Mouse (Mus musculus) WW6 (cell line): ENCODE measurements around the gene Rpa1.
"Not testable (repeated sequence)": the region's sequence is repeated elsewhere in the genome, so short reads cannot be mapped to it uniquely, and the experiment has no call there.

ENCODE experiments used
- DNase-seq: peaks from one replicate; pipeline ENCODE4 v3.0.0-alpha.2; 2013; ENCODE audit warnings: low read depth, low spot score

Rpa1 gene

DNA sequence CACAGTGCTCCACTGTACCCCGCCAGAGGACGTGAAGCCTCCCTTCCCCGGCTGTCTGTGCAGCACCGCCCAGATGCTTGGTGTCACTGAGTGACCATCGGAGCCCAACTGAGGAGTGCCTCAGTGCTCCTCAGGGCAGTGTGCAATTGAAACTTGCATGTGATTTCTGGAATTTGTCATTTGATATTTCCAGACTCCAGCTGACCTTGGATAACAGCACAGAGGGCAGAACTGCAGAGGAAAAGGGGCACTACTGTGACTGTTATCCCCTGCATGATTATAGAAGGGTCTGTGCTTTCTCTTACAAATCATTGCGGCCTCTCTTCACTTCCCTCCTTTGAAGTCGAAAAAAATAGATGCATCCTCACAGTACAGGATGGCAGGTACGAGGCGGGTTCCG, 60.2 kb downstream of the Rpa1 start:
- DNase-seq: no peak

GRCm38 (mm10) chr11:75286868-75287267, 61.3 kb downstream of the Rpa1 start:
- DNase-seq: no peak

DNA sequence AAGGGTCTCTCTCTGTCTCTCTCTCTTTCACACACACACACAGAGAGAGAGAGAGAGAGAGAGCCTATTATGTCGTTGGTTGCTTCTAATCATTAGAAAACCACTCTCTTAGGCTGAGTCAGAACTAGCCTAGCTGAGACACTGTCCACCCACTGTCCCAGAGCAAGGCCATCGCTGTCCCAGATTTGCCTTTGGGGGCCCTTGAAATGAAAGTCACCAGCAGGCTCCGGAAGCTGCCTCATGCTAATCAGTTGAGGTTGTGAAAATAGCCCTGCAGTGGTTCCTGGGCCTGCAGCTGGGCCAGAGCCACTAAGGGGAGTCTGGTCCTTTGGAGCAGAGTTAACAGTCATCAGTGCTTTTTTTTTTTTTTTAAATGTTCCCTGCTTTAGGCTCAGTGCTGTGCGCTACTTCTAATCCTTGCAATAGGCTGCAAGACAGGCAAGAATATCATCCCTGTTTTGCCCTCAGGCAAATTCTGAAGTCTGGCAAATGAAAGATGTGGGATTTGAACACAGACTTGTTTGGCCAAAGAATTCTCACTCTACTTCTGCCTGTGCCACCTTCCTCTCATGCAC, 62.1 kb downstream of the Rpa1 start:
- no peak for DNase-seq

- DNase-seq: not testable (repeated sequence)
Measured at GRCm38 (mm10) chr11:75283784-75284183, 64.3 kb downstream of the Rpa1 start.

DNA sequence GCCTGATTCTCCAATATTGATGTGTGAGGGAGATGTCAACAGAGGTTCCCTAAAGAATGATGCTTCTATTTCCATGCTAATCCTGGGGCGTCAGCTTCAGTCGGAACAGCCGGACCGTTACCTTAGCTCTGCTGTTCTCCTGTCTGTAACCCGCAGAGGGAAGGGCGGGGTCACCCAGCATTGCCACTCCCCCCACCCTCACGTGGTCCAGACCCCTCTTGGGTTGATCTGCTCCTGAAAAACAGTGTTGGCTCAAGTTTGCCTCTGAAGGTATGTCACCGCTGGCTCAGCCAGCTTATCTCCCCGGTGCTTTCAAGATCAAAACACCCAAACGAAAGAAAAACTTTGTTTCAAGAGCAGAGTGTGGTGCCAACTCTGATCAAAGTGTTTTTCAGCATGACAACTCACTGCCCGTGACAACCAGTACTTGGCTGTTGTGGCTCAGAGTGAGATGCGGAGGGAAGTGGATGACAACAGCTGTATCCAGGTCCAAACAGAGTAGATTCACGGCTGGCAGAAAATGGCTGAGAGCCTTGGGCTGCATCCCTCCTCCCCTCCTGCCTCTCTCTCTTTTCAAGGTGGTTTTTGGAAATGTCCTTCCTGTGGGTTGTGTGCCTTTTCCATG, 65.5 kb downstream of the Rpa1 start:
- DNase-seq: peak; percentile 58

DNA sequence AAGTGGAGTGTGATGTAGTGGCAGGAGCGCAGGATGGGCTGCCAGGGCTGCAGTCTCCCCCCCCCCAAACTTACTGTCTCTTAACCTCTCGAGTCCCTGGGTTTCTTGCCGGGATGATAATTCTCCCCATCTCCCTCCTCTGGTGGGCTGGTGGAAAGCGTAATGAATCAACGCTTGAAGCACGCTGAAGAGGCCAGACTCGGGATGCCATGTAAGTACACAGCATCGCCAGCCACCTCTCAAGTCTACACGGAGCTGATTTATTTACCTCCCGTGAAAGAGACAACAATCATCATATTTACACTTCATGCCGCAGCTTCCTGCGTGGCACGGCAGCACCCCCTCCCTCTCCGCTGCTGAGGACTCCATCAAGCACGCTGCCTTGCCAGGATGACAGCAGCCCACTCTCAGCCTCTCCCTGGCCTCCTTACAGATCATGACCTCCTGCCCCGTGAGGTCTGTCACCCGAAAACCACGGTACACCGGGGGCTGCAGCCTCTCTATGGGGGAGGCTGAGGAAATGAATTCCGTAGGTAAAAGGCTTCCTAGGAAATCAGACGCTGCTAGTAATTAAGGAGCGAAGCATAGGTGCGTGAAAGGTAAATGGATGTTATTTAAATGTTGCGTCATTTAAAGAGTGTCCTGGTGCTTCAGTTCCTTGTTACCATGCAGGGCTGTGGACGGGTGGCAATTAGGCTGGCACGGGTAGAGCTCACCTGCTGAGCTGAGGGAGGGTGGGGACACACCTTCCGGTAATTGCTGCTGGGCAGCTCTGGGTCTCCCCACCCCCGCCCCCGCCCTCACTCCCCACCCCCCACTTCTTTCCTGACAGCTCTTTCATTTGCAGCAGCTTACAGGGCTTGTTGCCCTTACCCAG, 66.5 kb downstream of the Rpa1 start:
- no peak for DNase-seq

GRCm38 (mm10) chr11:75280435-75281001, 67.6 kb downstream of the Rpa1 start:
- no peak for DNase-seq

- no peak for DNase-seq
Measured at GRCm38 (mm10) chr11:75280066-75280410, 68.1 kb downstream of the Rpa1 start.

- no peak for DNase-seq
Measured at GRCm38 (mm10) chr11:75279342-75280065, 68.6 kb downstream of the Rpa1 start.

DNA sequence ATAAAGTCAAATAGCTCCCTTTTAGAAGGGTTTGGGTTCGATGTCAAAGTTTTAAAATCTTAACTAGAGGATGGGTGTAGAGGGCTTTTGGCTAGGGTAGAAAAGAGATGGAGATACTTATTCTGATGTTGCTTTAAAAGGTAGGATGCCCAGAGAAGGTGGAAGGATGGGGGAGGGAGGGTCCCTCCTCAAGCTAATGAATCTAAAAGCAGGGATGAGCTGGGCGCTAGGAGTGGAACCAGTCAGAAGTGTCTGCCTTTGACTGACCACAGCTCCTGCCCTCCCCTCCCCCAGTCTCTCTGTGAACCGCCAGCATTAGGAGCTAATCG, 69.1 kb downstream of the Rpa1 start:
- no peak for DNase-seq

DNA sequence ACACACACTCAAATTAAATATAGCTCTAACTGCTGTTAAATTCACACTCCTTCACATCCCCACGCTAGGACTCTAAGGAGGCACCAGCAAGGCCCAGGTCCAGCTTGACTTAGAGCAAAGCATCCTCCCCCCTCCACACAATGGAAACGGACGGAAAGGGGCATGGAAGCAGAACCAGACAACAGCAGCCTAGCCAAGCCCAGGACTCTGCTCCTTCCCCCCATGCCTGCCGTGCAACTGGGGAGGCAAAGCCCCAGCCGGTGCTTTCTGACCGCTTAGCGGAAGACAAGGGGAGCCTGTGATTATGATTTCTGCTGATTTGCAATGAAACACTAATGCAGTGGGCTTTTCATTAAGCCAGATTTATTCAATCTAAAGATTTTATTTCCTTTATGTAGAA, 70.0 kb downstream of the Rpa1 start:
- DNase-seq: no peak

DNA sequence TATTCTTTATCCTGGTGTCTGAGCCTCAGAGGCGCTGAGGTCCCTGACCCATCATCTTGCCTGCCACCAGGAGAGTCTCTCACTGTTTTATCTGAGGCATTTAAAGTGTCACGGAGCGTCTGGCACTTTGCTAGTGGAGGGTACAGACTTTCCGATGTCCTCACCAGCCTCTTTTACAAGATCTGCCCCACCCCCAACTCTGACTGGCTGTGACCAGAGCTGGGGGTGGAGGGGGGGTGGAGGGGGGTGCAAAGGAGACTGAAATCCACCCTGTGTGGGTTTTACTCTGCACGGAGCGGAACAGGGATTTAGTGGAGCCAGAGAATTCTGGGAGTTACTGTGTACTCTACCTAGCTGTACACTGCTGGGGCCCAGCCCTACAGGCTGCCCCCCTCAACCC, 73.1 kb downstream of the Rpa1 start:
- no peak for DNase-seq

GRCm38 (mm10) chr11:75273466-75273865, 74.7 kb downstream of the Rpa1 start:
- no peak for DNase-seq

DNA sequence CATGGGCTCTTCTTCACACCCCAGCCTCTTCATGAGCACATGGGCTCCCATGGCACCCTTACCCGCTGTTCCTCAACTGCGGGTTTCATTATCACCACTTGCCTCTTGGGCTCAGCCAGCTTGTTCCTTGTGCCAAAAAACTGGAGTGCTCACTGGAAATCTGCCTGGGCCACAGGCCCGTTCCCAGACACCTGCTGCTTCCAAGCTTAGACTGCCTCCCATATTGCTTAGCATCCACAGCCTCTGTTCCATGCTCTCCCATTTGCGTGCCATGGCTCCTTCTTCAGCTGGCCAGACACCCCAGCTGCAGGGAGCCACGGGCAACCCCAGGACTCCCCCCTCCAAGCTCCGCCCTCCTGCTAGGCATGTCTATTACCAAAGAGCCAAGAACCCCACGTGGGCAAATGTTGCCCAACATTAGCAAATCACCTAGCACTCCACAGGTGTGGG, 77.1 kb downstream of the Rpa1 start:
- no peak for DNase-seq

- no peak for DNase-seq
Measured at GRCm38 (mm10) chr11:75270276-75270984, 77.7 kb downstream of the Rpa1 start.

DNA sequence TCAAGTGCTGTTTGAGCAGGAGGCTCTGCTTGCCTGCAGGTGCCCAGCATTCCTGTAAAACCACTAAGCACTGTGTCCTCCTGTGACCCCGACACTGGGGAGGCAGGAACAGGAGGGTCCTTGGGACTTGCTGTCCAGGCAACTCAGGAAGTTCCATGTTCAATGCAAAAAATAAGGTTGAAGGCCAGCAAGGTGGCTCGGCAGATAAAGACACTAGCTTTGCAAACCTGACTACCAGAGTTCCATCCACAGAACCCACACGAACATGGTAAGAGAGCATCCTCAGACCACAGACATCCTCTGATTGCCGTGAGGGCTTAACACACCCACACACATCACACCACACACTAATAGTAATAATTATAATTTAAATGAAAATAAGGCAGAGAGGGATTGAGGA, 78.9 kb downstream of the Rpa1 start:
- DNase-seq: no peak

DNA sequence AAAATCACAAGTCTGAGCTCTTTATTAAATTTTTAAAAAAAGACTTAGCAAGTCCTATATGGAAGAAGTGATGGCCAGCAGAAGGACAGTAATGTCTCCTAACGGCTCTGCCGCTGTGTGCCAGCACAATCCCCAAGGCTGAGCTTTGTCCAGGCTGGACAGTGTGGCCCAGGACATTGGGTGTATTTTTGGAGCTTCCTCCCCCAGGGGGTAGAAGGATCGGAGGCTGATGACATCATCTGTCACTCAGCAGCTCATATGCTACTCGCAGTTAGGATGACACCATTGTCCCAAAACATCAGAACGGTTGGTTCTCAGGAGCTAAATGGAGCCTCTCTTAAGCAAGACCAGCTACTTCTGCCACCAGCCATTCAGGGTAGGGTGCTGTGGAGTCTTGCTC, 79.6 kb downstream of the Rpa1 start:
- DNase-seq: no peak

GRCm38 (mm10) chr11:75267826-75268281, 80.3 kb downstream of the Rpa1 start:
- no peak for DNase-seq

DNA sequence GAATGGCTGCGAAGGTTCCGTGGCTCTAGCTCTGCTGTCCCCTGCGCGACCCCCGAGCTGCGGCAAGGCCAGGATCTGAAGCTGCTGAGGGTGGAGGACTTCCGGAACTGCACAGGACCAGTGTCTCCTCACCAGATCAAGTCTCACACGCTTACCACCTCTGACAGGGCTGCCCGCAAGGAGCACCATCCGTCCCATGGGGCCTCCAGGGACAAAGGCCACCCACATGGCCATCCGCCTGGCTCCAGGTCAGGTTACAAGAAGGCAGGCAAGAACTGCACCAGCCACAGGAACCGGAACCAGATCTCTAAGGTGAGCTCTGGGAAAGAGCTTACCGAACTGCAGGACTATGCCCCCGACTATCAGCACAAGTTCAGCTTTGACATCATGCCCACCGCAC, 82.6 kb downstream of the Rpa1 start:
- DNase-seq: no peak

DNA sequence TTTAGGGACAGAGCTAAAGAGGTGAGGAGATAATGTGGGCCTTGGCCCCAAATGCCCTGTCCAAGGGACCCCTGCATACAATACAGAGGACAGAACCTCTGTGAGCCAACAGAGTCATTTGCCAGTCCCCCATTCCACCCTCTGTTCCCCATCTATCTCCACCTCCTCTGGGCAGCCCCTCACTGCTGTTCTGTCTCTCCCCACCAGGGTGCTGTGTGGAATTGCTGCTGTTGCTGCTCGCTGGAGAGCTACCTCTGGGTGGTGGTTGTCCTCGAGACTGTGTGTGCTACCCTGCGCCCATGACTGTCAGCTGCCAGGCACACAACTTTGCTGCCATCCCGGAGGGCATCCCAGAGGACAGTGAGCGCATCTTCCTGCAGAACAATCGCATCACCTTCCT, 83.6 kb downstream of the Rpa1 start:
- peak; percentile 48 for DNase-seq

GRCm38 (mm10) chr11:75263964-75264312, 84.2 kb downstream of the Rpa1 start:
- DNase-seq: no peak
